In genomic region chr5:150823361-150823760, GRCm38 (mm10) we compare ENCODE assay signal across 28 mouse cellular contexts.
DNase-seq lines count a peak whose midpoint lies in the region; ATAC-seq and TF ChIP-seq lines count a peak whose summit lies in the region.
"Had no signal": no experiment of that assay in that cellular context is flagged by ENCODE, and none has a peak within 500 bp of the region (broad histone marks: within the 10 kb centered on the region; RNA-seq: fewer than 3 reads in every experiment).

No protein-coding gene starts in this region.

- H3K4me2 ChIP-seq in embryonic facial prominence, embryonic 14.5 days (ENCODE audit: low read depth, low read length), result no peak overlapping the region
- no peak overlapping the region for H3K4me2 ChIP-seq in kidney, embryonic 14.5 days (replicated peaks; ENCODE audit: low read depth, low read length)
- H3K4me2 ChIP-seq in midbrain, embryonic 13.5 days (replicated peaks), result no peak overlapping the region
- H3K4me2 ChIP-seq: heart, embryonic 12.5 days; hindbrain, embryonic 14.5 days; limb, embryonic 12.5 days; liver, embryonic 13.5 days; lung, embryonic 14.5 days; midbrain, embryonic 12.5 days; neural tube, embryonic 13.5 days had no signal

- no peaks in the 10 kb centered on the region for H3K27me3 ChIP-seq in embryonic facial prominence, embryonic 14.5 days (replicated peaks; ENCODE audit: control insufficient read depth, insufficient read depth, low read length)
- H3K27me3 ChIP-seq in embryonic facial prominence, embryonic 10.5 days (replicated peaks; ENCODE audit: low read depth, poor library complexity, severe bottlenecking), result no peaks in the 10 kb centered on the region
- no peaks in the 10 kb centered on the region for H3K27me3 ChIP-seq in kidney, embryonic 14.5 days (ENCODE audit: control insufficient read depth, insufficient read depth, low read length)
- no peaks in the 10 kb centered on the region for H3K27me3 ChIP-seq in midbrain, embryonic 13.5 days
- H3K27me3 ChIP-seq: heart, embryonic 12.5 days; limb, embryonic 12.5 days; liver, embryonic 13.5 days; megakaryocyte, embryonic 14.5 days; midbrain, embryonic 12.5 days; neural tube, embryonic 13.5 days had no signal

- no peak for TF ChIP-seq POLR2A in lung, adult 2 months (IDR thresholded peaks at IDR 0.05; ENCODE audit: borderline replicate concordance, extremely low read depth, low read depth, low read length)

- H3K4me1 ChIP-seq in embryonic facial prominence, embryonic 14.5 days (ENCODE audit: control insufficient read depth, insufficient read depth, low read length), result no peaks in the 10 kb centered on the region
- no peaks in the 10 kb centered on the region for H3K4me1 ChIP-seq in embryonic facial prominence, embryonic 10.5 days
- no peaks in the 10 kb centered on the region for H3K4me1 ChIP-seq in kidney, embryonic 14.5 days (ENCODE audit: control insufficient read depth, insufficient read depth, low read length)
- H3K4me1 ChIP-seq in lung, adult 2 months (ENCODE audit: control insufficient read depth, insufficient read depth, low read length), result no peaks in the 10 kb centered on the region
- H3K4me1 ChIP-seq in midbrain, embryonic 13.5 days (replicated peaks), result no peaks in the 10 kb centered on the region
- H3K4me1 ChIP-seq: forebrain, embryonic 10.5 days; heart, embryonic 12.5 days; limb, embryonic 12.5 days; liver, embryonic 13.5 days; megakaryocyte, embryonic 14.5 days; midbrain, embryonic 12.5 days; neural tube, embryonic 13.5 days had no signal

- no peak overlapping the region for H3K4me3 ChIP-seq in embryonic facial prominence, embryonic 14.5 days (ENCODE audit: low read depth, low read length)
- H3K4me3 ChIP-seq in embryonic facial prominence, embryonic 10.5 days, result no peak overlapping the region
- no peak overlapping the region for H3K4me3 ChIP-seq in kidney, embryonic 14.5 days (ENCODE audit: low read length)
- H3K4me3 ChIP-seq in lung, adult 2 months (replicated peaks; ENCODE audit: extremely low read depth, low read depth, low read length), result no peak overlapping the region
- no peak overlapping the region for H3K4me3 ChIP-seq in midbrain, embryonic 13.5 days (replicated peaks)
- H3K4me3 ChIP-seq: forebrain, embryonic 10.5 days; heart, embryonic 12.5 days; left cerebral cortex, adult 2 months; limb, embryonic 12.5 days; liver, embryonic 13.5 days; megakaryocyte, embryonic 14.5 days; midbrain, embryonic 12.5 days; neural tube, embryonic 13.5 days had no signal

- WGBS in embryonic facial prominence, embryonic 14.5 days, result 61% methylated on average over 3 of the region's 3 CpGs
- WGBS in embryonic facial prominence, embryonic 10.5 days, result 86% methylated on average over 3 of the region's 3 CpGs
- WGBS in kidney, embryonic 14.5 days, result 62% methylated on average over 3 of the region's 3 CpGs
- 49% methylated on average over 3 of the region's 3 CpGs for WGBS in lung, adult 2 months
- WGBS in midbrain, embryonic 13.5 days, result 93% methylated on average over 3 of the region's 3 CpGs

- no peaks in the 10 kb centered on the region for H3K36me3 ChIP-seq in embryonic facial prominence, embryonic 14.5 days (ENCODE audit: control insufficient read depth, insufficient read depth, low read length)
- H3K36me3 ChIP-seq in embryonic facial prominence, embryonic 10.5 days (replicated peaks), result no peaks in the 10 kb centered on the region
- no peaks in the 10 kb centered on the region for H3K36me3 ChIP-seq in kidney, embryonic 14.5 days (ENCODE audit: control insufficient read depth, insufficient read depth, low read length)
- no peaks in the 10 kb centered on the region for H3K36me3 ChIP-seq in midbrain, embryonic 13.5 days
- H3K36me3 ChIP-seq: forebrain, embryonic 10.5 days; G1E; limb, embryonic 12.5 days; liver, embryonic 13.5 days; midbrain, embryonic 12.5 days had no signal

- no peak for TF ChIP-seq CTCF in lung, adult 2 months (IDR thresholded peaks at IDR 0.05; ENCODE audit: insufficient read depth, low read length)

- no peak for ATAC-seq in embryonic facial prominence, embryonic 14.5 days (ENCODE audit: low read depth)
- ATAC-seq in kidney, embryonic 14.5 days (ENCODE audit: low FRiP score, low TSS enrichment), result no peak
- ATAC-seq in midbrain, embryonic 13.5 days, result no peak
- ATAC-seq: forebrain, embryonic 16.5 days; intestine, postnatal 0 days had no signal

- 0 out of 2 replicates have a peak, but pooled peaks cover 9% of the 10 kb centered on the region for H3K9me3 ChIP-seq in embryonic facial prominence, embryonic 14.5 days (ENCODE audit: control insufficient read depth, low read length)
- H3K9me3 ChIP-seq in embryonic facial prominence, embryonic 10.5 days, result peaks cover 9% of the 10 kb centered on the region; the same call in 1 of the 2 replicates
- peaks cover 15% of the 10 kb centered on the region; the same call in 1 of the 2 replicates for H3K9me3 ChIP-seq in kidney, embryonic 14.5 days (ENCODE audit: control insufficient read depth, low read length)
- peaks cover 13% of the 10 kb centered on the region; the same call in 1 of the 2 replicates for H3K9me3 ChIP-seq in midbrain, embryonic 13.5 days
- H3K9me3 ChIP-seq: G1E; liver, embryonic 13.5 days; neural tube, embryonic 13.5 days had no signal

- H3K27ac ChIP-seq in embryonic facial prominence, embryonic 14.5 days (replicated peaks; ENCODE audit: low read depth, low read length), result no peak overlapping the region
- no peak overlapping the region for H3K27ac ChIP-seq in embryonic facial prominence, embryonic 10.5 days (replicated peaks)
- H3K27ac ChIP-seq in kidney, embryonic 14.5 days (ENCODE audit: low read depth, low read length), result no peak overlapping the region
- H3K27ac ChIP-seq in midbrain, embryonic 13.5 days, result no peak overlapping the region
- H3K27ac ChIP-seq: forebrain, embryonic 10.5 days; hindbrain, embryonic 14.5 days; left cerebral cortex, adult 2 months; limb, embryonic 12.5 days; liver, embryonic 13.5 days; midbrain, embryonic 12.5 days; neural tube, embryonic 13.5 days had no signal

- DNase-seq in embryonic facial prominence, embryonic 14.5 days (ENCODE audit: low spot score), result peak; percentile 43
- DNase-seq in embryonic facial prominence, embryonic 10.5 days (ENCODE audit: low spot score), result no peak
- peak; percentile 13 for DNase-seq in kidney, postnatal 14 days
- DNase-seq in lung, postnatal 36 days, result peak; percentile 4
- DNase-seq in lung, adult 2 months, result no peak
- peak; percentile 22 for DNase-seq in gonadal fat pad, adult 2 months (ENCODE audit: low read depth)
- DNase-seq: adrenal gland, adult 2 months; adrenal gland, postnatal 36 days; cerebellum, adult 18-20 months; cerebellum, postnatal 10 days; gastrocnemius, postnatal 10 days; kidney, postnatal 10 days; liver, embryonic 13.5 days; lung, embryonic 14.5 days; lung, postnatal 4 days had no signal

- no peak overlapping the region for H3K9ac ChIP-seq in embryonic facial prominence, embryonic 14.5 days (ENCODE audit: low read depth, low read length)
- no peak overlapping the region for H3K9ac ChIP-seq in kidney, embryonic 14.5 days (ENCODE audit: low read depth, low read length)
- H3K9ac ChIP-seq in midbrain, embryonic 13.5 days (replicated peaks), result no peak overlapping the region
- H3K9ac ChIP-seq: heart, embryonic 12.5 days; hindbrain, embryonic 14.5 days; limb, embryonic 12.5 days; liver, embryonic 13.5 days; lung, embryonic 14.5 days; midbrain, embryonic 12.5 days; neural tube, embryonic 13.5 days had no signal

Comparison
In these comparisons a context has a peak if more than half of its experiments do, and no peak if none do; other contexts are left out.
1. DNase-seq: peak in embryonic facial prominence, embryonic 14.5 days (single experiment), kidney, postnatal 14 days (single experiment), lung, postnatal 36 days (single experiment) and gonadal fat pad, adult 2 months (single experiment); none in embryonic facial prominence, embryonic 10.5 days (single experiment) and lung, adult 2 months (single experiment).